Mouse (Mus musculus) limb, embryonic 13.5 days (tissue): ENCODE results near the gene Gm48551. TPM values are rescaled to one million over a fixed set of nuclear protein-coding genes. Genes with fewer than 3 reads are reported as not detected.
A peak's percentile ranks its signal among the peaks of the same experiment; 100 is the strongest.

Source experiments
- ATAC-seq: fragments of 200-750 bp; cut with Nextera tagmentation; 2 replicates; pipeline ENCODE4 v1.8.0; 2017; ENCODE audit warnings: low read depth, moderate number of reproducible peaks, moderate TSS enrichment; ENCODE audit not compliant: low FRiP score
- H3K27ac ChIP-seq: fragments of 300-500 bp; sonication (generic); 2 replicates; pipeline ENCODE4 v1.5.1; 2015; ENCODE audit warnings: inconsistent platforms, mild to moderate bottlenecking, moderate library complexity
- H3K27me3 ChIP-seq: fragments of 300-500 bp; sonication (generic); 2 replicates; pipeline ENCODE4 v1.6.1; 2015; ENCODE audit warnings: mild to moderate bottlenecking, inconsistent platforms
- H3K36me3 ChIP-seq: fragments of 300-500 bp; sonication (generic); 2 replicates; pipeline ENCODE4 v1.6.1; 2015; ENCODE audit warnings: inconsistent platforms, mild to moderate bottlenecking, moderate library complexity
- H3K4me1 ChIP-seq: fragments of 300-500 bp; sonication (generic); 2 replicates; pipeline ENCODE4 v1.6.1; 2015; ENCODE audit warnings: inconsistent platforms
- H3K4me2 ChIP-seq: fragments of 300-500 bp; sonication (generic); replicated peaks from 2 replicates; pipeline ENCODE4 v1.6.1; 2015; ENCODE audit warnings: inconsistent platforms, mild to moderate bottlenecking, moderate library complexity
- H3K4me3 ChIP-seq: fragments of 300-500 bp; sonication (generic); 2 replicates; pipeline ENCODE4 v1.5.1; 2015; ENCODE audit warnings: moderate library complexity, mild to moderate bottlenecking, inconsistent platforms
- H3K9ac ChIP-seq: fragments of 300-500 bp; sonication (generic); 2 replicates; pipeline ENCODE4 v1.6.1; 2015; ENCODE audit warnings: mild to moderate bottlenecking, inconsistent platforms
- H3K9me3 ChIP-seq: fragments of 300-500 bp; sonication (generic); 2 replicates; pipeline ENCODE4 v1.6.1; 2016; ENCODE audit warnings: inconsistent platforms
- WGBS: fragments of 180-500 bp; shearing (Covaris S2); methylation state at CpG from one replicate; pipeline ENCODE4 v1.1.7; 2015; 5-methylcytosine and 5-hydroxymethylcytosine counted together
- polyA plus RNA-seq: library from polyadenylated mRNA; unstranded; fragments of >200 nt; fragmentation: Nextera tagmentation; extraction: Ambion mirVana; gene quantifications from 2 replicates; pipeline ENCODE4 v1.2.1, GENCODE M21; 2015

Gm48551 gene
- polyA plus RNA-seq, 1 experiment from 2014 or later: 4.0 TPM

- no peak overlapping the region for H3K4me2 ChIP-seq
- H3K36me3 ChIP-seq: peaks cover 40% of the 10 kb centered on the region
- H3K4me1 ChIP-seq: peaks cover 51% of the 10 kb centered on the region
- no peak overlapping the region for H3K27ac ChIP-seq
- no peak for ATAC-seq
- no peak overlapping the region for H3K9ac ChIP-seq
- H3K27me3 ChIP-seq: peaks cover 40% of the 10 kb centered on the region
- no peaks in the 10 kb centered on the region for H3K9me3 ChIP-seq
- H3K4me3 ChIP-seq: no peak overlapping the region
- 74% methylated on average over 12 of the region's 12 CpGs for WGBS
Observed at GRCm38 (mm10) chr10:81362336-81362949, 21.8 kb upstream of the Gm48551 start.

- Histone ChIP-seq H3K4me3 (peak overlapping the region; percentile 41), H3K4me1 (peaks cover 40% of the 10 kb centered on the region), H3K36me3 (peaks cover 52% of the 10 kb centered on the region), H3K27me3 (peaks cover 40% of the 10 kb centered on the region), H3K9ac (peak overlapping the region; percentile 57), H3K27ac (no peak overlapping the region), H3K4me2 (peak overlapping the region; percentile 66), H3K9me3 (no peaks in the 10 kb centered on the region)
- no peak for ATAC-seq
- WGBS: 8% methylated on average over 53 of the region's 54 CpGs
Observed at GRCm38 (mm10) chr10:81363436-81364346, 20.6 kb upstream of the Gm48551 start.

- H3K4me3 ChIP-seq: peak overlapping the region; percentile 41
- ATAC-seq: no peak
- peak overlapping the region; percentile 66 for H3K4me2 ChIP-seq
- H3K9ac ChIP-seq: peak overlapping the region; percentile 57
- 8% methylated on average over 28 of the region's 28 CpGs for WGBS
- no peak overlapping the region for H3K27ac ChIP-seq
- H3K9me3 ChIP-seq: no peaks in the 10 kb centered on the region
- peaks cover 33% of the 10 kb centered on the region for H3K4me1 ChIP-seq
- H3K27me3 ChIP-seq: peaks cover 40% of the 10 kb centered on the region
- peaks cover 62% of the 10 kb centered on the region for H3K36me3 ChIP-seq
Observed at GRCm38 (mm10) chr10:81364666-81365065, 19.6 kb upstream of the Gm48551 start.

GRCm38 (mm10) chr10:81365073-81365472 lies 19.2 kb upstream of the Gm48551 start:
- Histone ChIP-seq H3K4me1 (peaks cover 33% of the 10 kb centered on the region), H3K4me2 (peak overlapping the region; percentile 66; the same call in 1 of the 2 replicates), H3K36me3 (peaks cover 66% of the 10 kb centered on the region), H3K9ac (peak overlapping the region; percentile 57; the same call in 1 of the 2 replicates), H3K9me3 (no peaks in the 10 kb centered on the region), H3K27ac (no peak overlapping the region), H3K27me3 (peaks cover 40% of the 10 kb centered on the region), H3K4me3 (no peak overlapping the region)
- no peak for ATAC-seq
- WGBS: 31% methylated on average over 4 of the region's 4 CpGs

- Histone ChIP-seq H3K36me3 (peaks cover 73% of the 10 kb centered on the region), H3K9ac (peak within 1 kb of the TSS; percentile 57), H3K4me2 (peak within 1 kb of the TSS; percentile 66), H3K4me1 (peaks cover 28% of the 10 kb centered on the region), H3K4me3 (peak within 1 kb of the TSS; percentile 41), H3K27ac (peak within 1 kb of the TSS; percentile 6; the same call in 1 of the 2 replicates), H3K27me3 (peaks cover 40% of the 10 kb centered on the region), H3K9me3 (no peaks in the 10 kb centered on the region)
- no peak for ATAC-seq
- WGBS: 26% methylated on average over 12 of the region's 12 CpGs
Observed at GRCm38 (mm10) chr10:81365672-81366476, 18.4 kb upstream of the Gm48551 start, which contains the start of gene 4930404N11Rik. Gene 4930404N11Rik, minus strand, starts transcription at chr10:81365816.

DNA sequence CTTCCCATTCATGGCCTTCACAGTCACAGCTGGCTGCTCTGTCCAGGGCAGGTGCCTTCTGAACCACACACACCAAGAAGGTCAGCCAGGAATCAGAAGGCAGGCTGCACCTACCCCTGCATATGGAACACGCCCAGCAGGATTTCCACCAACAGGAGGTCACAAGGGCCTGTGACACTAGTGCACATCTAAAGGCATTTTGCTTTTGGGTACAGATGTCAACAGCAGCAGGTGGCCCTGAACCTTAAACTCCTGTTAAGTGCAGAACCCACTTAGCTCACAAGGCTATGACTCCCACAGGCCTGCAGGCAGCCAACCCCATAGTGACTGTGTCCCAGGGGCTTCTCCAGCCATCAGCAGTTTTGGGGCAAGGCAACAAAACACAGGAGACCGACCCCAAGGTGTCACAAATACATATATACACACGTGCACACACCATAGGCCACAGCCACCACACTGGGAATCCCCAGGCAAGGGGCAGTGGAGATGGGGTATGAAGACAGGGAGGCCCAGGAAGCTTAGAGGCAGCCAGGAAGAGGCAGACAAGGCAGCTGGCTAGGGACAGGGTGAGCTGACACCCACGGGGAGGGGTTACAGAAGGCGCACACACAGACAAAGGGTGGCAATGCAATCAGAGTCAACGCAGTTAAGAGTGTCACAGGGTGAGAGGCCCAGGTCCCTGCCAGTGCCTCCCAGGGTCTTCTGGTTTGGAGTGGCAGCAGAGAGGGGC lies 17.6 kb upstream of the Gm48551 start:
- no peaks in the 10 kb centered on the region for H3K9me3 ChIP-seq
- H3K27ac ChIP-seq: peak overlapping the region; percentile 6; the same call in 1 of the 2 replicates
- peaks cover 73% of the 10 kb centered on the region for H3K36me3 ChIP-seq
- WGBS: 83% methylated on average over 6 of the region's 6 CpGs
- H3K4me2 ChIP-seq: no peak overlapping the region
- peaks cover 40% of the 10 kb centered on the region for H3K27me3 ChIP-seq
- no peak for ATAC-seq
- peaks cover 26% of the 10 kb centered on the region for H3K4me1 ChIP-seq
- H3K9ac ChIP-seq: no peak overlapping the region
- H3K4me3 ChIP-seq: no peak overlapping the region

- no peak overlapping the region for H3K4me3 ChIP-seq
- H3K4me2 ChIP-seq: no peak overlapping the region
- H3K4me1 ChIP-seq: peaks cover 26% of the 10 kb centered on the region
- no peaks in the 10 kb centered on the region for H3K9me3 ChIP-seq
- H3K27ac ChIP-seq: no peak overlapping the region
- H3K36me3 ChIP-seq: peaks cover 73% of the 10 kb centered on the region
- H3K27me3 ChIP-seq: peaks cover 40% of the 10 kb centered on the region
- WGBS: 81% methylated on average over 6 of the region's 6 CpGs
- no peak overlapping the region for H3K9ac ChIP-seq
- ATAC-seq: no peak
Observed at GRCm38 (mm10) chr10:81367207-81367495, 17.1 kb upstream of the Gm48551 start.

GRCm38 (mm10) chr10:81375322-81375721 lies 8.9 kb upstream of the Gm48551 start:
- no peaks in the 10 kb centered on the region for H3K27me3 ChIP-seq
- 95% methylated on average over 10 of the region's 10 CpGs for WGBS
- no peak for ATAC-seq
- no peak overlapping the region for H3K9ac ChIP-seq
- no peaks in the 10 kb centered on the region for H3K9me3 ChIP-seq
- no peak overlapping the region for H3K27ac ChIP-seq
- peaks cover 30% of the 10 kb centered on the region for H3K4me1 ChIP-seq
- no peak overlapping the region for H3K4me2 ChIP-seq
- H3K36me3 ChIP-seq: peaks cover 60% of the 10 kb centered on the region
- no peak overlapping the region for H3K4me3 ChIP-seq

DNA sequence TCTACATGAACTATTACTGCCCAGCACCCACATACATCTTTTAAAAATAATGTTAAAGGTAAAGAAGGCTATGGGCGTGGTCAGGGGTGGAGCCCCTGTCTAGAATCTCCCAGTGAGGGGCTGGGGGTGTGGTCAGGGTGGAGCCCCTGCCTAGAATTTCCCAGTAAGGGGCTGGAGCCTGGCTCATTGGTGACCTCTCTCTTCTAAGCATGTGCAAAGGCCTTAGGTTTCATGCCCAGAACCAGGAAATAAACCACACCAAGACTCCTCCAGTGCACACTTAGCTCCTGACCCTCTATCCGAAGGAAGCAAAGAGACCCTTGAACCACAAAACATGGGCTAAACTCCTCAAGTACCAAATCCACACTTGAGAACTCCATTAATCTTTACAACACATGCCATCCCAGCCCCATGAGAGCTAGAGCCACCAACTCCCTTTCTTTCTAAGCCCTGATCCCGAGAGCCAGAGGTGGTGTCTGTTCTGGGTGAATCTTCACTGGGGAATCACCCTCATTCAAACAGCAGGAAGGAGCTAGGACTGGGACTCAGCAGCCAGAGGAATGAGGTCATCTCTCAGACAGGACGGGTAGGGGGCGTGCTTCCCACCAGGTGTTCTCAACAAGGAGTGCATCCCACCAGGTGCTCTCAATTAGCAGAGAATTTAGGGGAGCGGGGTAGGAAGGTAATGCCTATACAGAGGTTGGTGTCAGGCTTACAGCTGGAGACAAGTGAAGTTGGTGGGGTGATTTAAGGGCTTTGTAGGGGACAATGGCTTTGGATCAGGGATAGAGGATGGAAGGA lies 7.5 kb upstream of the Gm48551 start:
- no peak for ATAC-seq
- Histone ChIP-seq H3K9ac (peak overlapping the region; percentile 94), H3K27ac (0 out of 2 replicates have a peak overlapping the region, but pooled peaks have one; percentile 28), H3K4me2 (peak overlapping the region; percentile 82), H3K9me3 (no peaks in the 10 kb centered on the region), H3K27me3 (no peaks in the 10 kb centered on the region), H3K4me3 (peak overlapping the region; percentile 83), H3K36me3 (peaks cover 45% of the 10 kb centered on the region), H3K4me1 (peaks cover 30% of the 10 kb centered on the region)
- WGBS: 33% methylated on average over 6 of the region's 6 CpGs

DNA sequence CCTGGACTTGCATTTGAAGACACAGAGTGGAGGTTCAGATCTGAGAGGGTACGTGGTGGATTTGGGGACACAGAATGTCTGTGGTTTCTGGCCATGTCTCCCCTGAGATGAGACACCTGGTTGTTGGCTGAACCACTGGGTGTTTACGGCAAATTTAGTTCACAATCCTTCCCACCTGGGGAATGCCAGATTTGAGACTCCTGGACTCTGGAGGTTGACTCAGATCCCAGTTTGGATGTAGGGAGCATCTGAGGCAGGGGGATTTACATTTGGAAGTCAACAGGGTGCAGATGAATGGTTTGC lies 7.0 kb upstream of the Gm48551 start:
- H3K9me3 ChIP-seq: no peaks in the 10 kb centered on the region
- peak overlapping the region; percentile 94 for H3K9ac ChIP-seq
- H3K4me1 ChIP-seq: peaks cover 30% of the 10 kb centered on the region
- 57% methylated on average over 2 of the region's 2 CpGs for WGBS
- peaks cover 40% of the 10 kb centered on the region for H3K36me3 ChIP-seq
- H3K27me3 ChIP-seq: no peaks in the 10 kb centered on the region
- peak overlapping the region; percentile 82 for H3K4me2 ChIP-seq
- no peak for ATAC-seq
- H3K27ac ChIP-seq: 0 out of 2 replicates have a peak overlapping the region, but pooled peaks have one; percentile 28
- peak overlapping the region; percentile 83 for H3K4me3 ChIP-seq
